Comparison of ENCODE assay signal across 18 mouse cellular contexts in genomic region chr3:65585291-65585690, GRCm38 (mm10). TPM values are rescaled to one million over a fixed set of nuclear protein-coding genes. Genes with fewer than 3 reads are reported as not detected.
DNase-seq lines count a peak whose midpoint lies in the region; ATAC-seq and TF ChIP-seq lines count a peak whose summit lies in the region.
"Had no signal": no experiment of that assay in that cellular context is flagged by ENCODE, and none has a peak within 500 bp of the region (broad histone marks: within the 10 kb centered on the region; RNA-seq: fewer than 3 reads in every experiment).

No protein-coding gene starts in this region.

- H3K9me3 ChIP-seq in forebrain, embryonic 16.5 days (ENCODE audit: control insufficient read depth, low read length) = no peaks in the 10 kb centered on the region
- H3K9me3 ChIP-seq in forebrain, embryonic 10.5 days = no peaks in the 10 kb centered on the region
- H3K9me3 ChIP-seq in kidney, embryonic 14.5 days (ENCODE audit: control insufficient read depth, low read length) = no peaks in the 10 kb centered on the region
- H3K9me3 ChIP-seq in midbrain, embryonic 10.5 days (replicated peaks) = no peaks in the 10 kb centered on the region; the same call in 1 of the 2 replicates
- no peaks in the 10 kb centered on the region for H3K9me3 ChIP-seq in midbrain, embryonic 14.5 days (ENCODE audit: control insufficient read depth, low read length)
- no peaks in the 10 kb centered on the region for H3K9me3 ChIP-seq in midbrain, postnatal 0 days (ENCODE audit: low read length)
- H3K9me3 ChIP-seq: heart, embryonic 10.5 days; hindbrain, embryonic 15.5 days; midbrain, embryonic 12.5 days had no signal

- no peak for TF ChIP-seq CTCF in kidney, adult 2 months (conservative IDR thresholded peaks at IDR 0.05; ENCODE audit: insufficient read depth, insufficient read length, low read depth, low read length)
- TF ChIP-seq CTCF in midbrain, postnatal 0 days (IDR thresholded peaks at IDR 0.05) = no peak

- no peak overlapping the region for H3K4me3 ChIP-seq in forebrain, embryonic 16.5 days (replicated peaks; ENCODE audit: low read length)
- no peak overlapping the region for H3K4me3 ChIP-seq in forebrain, embryonic 10.5 days
- H3K4me3 ChIP-seq in kidney, adult 2 months (ENCODE audit: insufficient read depth, low read depth, low read length) = no peak overlapping the region
- H3K4me3 ChIP-seq in kidney, embryonic 14.5 days (ENCODE audit: low read length) = no peak overlapping the region
- no peak overlapping the region for H3K4me3 ChIP-seq in midbrain, embryonic 10.5 days
- no peak overlapping the region for H3K4me3 ChIP-seq in midbrain, embryonic 14.5 days (replicated peaks; ENCODE audit: low read depth, low read length)
- no peak overlapping the region for H3K4me3 ChIP-seq in midbrain, postnatal 0 days (ENCODE audit: low read depth, low read length)

- no peak overlapping the region for H3K4me2 ChIP-seq in forebrain, embryonic 16.5 days (ENCODE audit: low read length)
- H3K4me2 ChIP-seq in kidney, embryonic 14.5 days (replicated peaks; ENCODE audit: low read depth, low read length) = no peak overlapping the region
- no peak overlapping the region for H3K4me2 ChIP-seq in midbrain, embryonic 14.5 days (ENCODE audit: low read length)
- no peak overlapping the region for H3K4me2 ChIP-seq in midbrain, postnatal 0 days (ENCODE audit: low read depth, low read length, poor library complexity, severe bottlenecking)

- no peaks in the 10 kb centered on the region for H3K36me3 ChIP-seq in forebrain, embryonic 16.5 days (ENCODE audit: control insufficient read depth, insufficient read depth)
- H3K36me3 ChIP-seq in forebrain, embryonic 10.5 days (replicated peaks) = no peaks in the 10 kb centered on the region
- no peaks in the 10 kb centered on the region for H3K36me3 ChIP-seq in kidney, adult 2 months (ENCODE audit: control insufficient read depth, insufficient read depth, low read length)
- H3K36me3 ChIP-seq in kidney, embryonic 14.5 days (ENCODE audit: control insufficient read depth, insufficient read depth, low read length) = no peaks in the 10 kb centered on the region
- no peaks in the 10 kb centered on the region for H3K36me3 ChIP-seq in midbrain, embryonic 10.5 days
- no peaks in the 10 kb centered on the region for H3K36me3 ChIP-seq in midbrain, embryonic 14.5 days (ENCODE audit: control insufficient read depth, insufficient read depth, low read length)
- no peaks in the 10 kb centered on the region for H3K36me3 ChIP-seq in midbrain, postnatal 0 days (ENCODE audit: insufficient read depth, low read length)
- H3K36me3 ChIP-seq: heart, embryonic 10.5 days; hindbrain, embryonic 15.5 days; midbrain, embryonic 12.5 days had no signal

- H3K9ac ChIP-seq in forebrain, embryonic 16.5 days (replicated peaks; ENCODE audit: low read depth, low read length) = no peak overlapping the region
- H3K9ac ChIP-seq in kidney, embryonic 14.5 days (ENCODE audit: low read depth, low read length) = no peak overlapping the region
- no peak overlapping the region for H3K9ac ChIP-seq in midbrain, embryonic 14.5 days (replicated peaks; ENCODE audit: low read length)
- no peak overlapping the region for H3K9ac ChIP-seq in midbrain, postnatal 0 days (replicated peaks; ENCODE audit: low read length, poor library complexity, severe bottlenecking)
- H3K9ac ChIP-seq: hindbrain, embryonic 15.5 days; midbrain, embryonic 12.5 days had no signal

- no peak for DNase-seq in forebrain, embryonic 10.5 days (ENCODE audit: extremely low spot score, low spot score)
- DNase-seq in kidney, adult 2 months = peak; percentile 76
- DNase-seq in midbrain, embryonic 10.5 days (ENCODE audit: low spot score) = no peak
- no peak for DNase-seq in midbrain, embryonic 14.5 days
- no peak for DNase-seq in midbrain, postnatal 0 days (ENCODE audit: low spot score)
- DNase-seq: adrenal gland, adult 8-10 months; cerebellum, adult 11-12 months; cerebellum, postnatal 36 days; gastrocnemius, postnatal 25 days; heart, postnatal 10 days; left cerebral cortex, postnatal 4 days; right cerebral cortex, postnatal 14 days had no signal

- ATAC-seq in forebrain, embryonic 16.5 days = peak; percentile 41
- no peak for ATAC-seq in kidney, embryonic 14.5 days (ENCODE audit: low FRiP score, low TSS enrichment)
- no peak for ATAC-seq in midbrain, embryonic 14.5 days (ENCODE audit: low FRiP score, low TSS enrichment)
- peak; percentile 17; the same call in 1 of the 2 replicates for ATAC-seq in midbrain, postnatal 0 days (ENCODE audit: low FRiP score)
- ATAC-seq in megakaryocyte progenitor cell, adult 5-6 weeks (replicated peaks; ENCODE audit: poor library complexity) = no peak

- 55% methylated on average over 8 of the region's 8 CpGs for WGBS in forebrain, embryonic 16.5 days
- 74% methylated on average over 8 of the region's 8 CpGs for WGBS in forebrain, embryonic 10.5 days
- 72% methylated on average over 8 of the region's 8 CpGs for WGBS in kidney, adult 2 months
- 86% methylated on average over 8 of the region's 8 CpGs for WGBS in kidney, embryonic 14.5 days
- 69% methylated on average over 8 of the region's 8 CpGs for WGBS in midbrain, embryonic 10.5 days
- WGBS in midbrain, embryonic 14.5 days = 53% methylated on average over 8 of the region's 8 CpGs
- WGBS in midbrain, postnatal 0 days = 46% methylated on average over 8 of the region's 8 CpGs

- TF ChIP-seq POLR2A in kidney, adult 2 months (IDR thresholded peaks at IDR 0.05; ENCODE audit: low read depth, low read length) = no peak

- H3K27ac ChIP-seq in forebrain, embryonic 16.5 days (ENCODE audit: low read length) = no peak overlapping the region
- H3K27ac ChIP-seq in forebrain, embryonic 10.5 days = no peak overlapping the region
- no peak overlapping the region for H3K27ac ChIP-seq in kidney, adult 2 months (ENCODE audit: insufficient read depth, low read depth, low read length)
- no peak overlapping the region for H3K27ac ChIP-seq in kidney, embryonic 14.5 days (ENCODE audit: low read depth, low read length)
- H3K27ac ChIP-seq in midbrain, embryonic 10.5 days (replicated peaks) = peak overlapping the region; percentile 58
- H3K27ac ChIP-seq in midbrain, embryonic 14.5 days (replicated peaks; ENCODE audit: low read depth, low read length) = no peak overlapping the region
- H3K27ac ChIP-seq in midbrain, postnatal 0 days (ENCODE audit: low read depth, low read length) = no peak overlapping the region
- H3K27ac ChIP-seq: hindbrain, embryonic 15.5 days; midbrain, embryonic 12.5 days had no signal

- peaks cover 16% of the 10 kb centered on the region for H3K4me1 ChIP-seq in forebrain, embryonic 16.5 days (replicated peaks; ENCODE audit: control insufficient read depth, insufficient read depth, low read length)
- H3K4me1 ChIP-seq in forebrain, embryonic 10.5 days = peaks cover 47% of the 10 kb centered on the region
- peaks cover 5% of the 10 kb centered on the region; the same call in 1 of the 2 replicates for H3K4me1 ChIP-seq in kidney, adult 2 months (ENCODE audit: control insufficient read depth, insufficient read depth, low read length)
- 0 out of 2 replicates have a peak, but pooled peaks cover 3% of the 10 kb centered on the region for H3K4me1 ChIP-seq in kidney, embryonic 14.5 days (ENCODE audit: control insufficient read depth, insufficient read depth, low read length)
- H3K4me1 ChIP-seq in midbrain, embryonic 10.5 days = peaks cover 37% of the 10 kb centered on the region
- peaks cover 8% of the 10 kb centered on the region; the same call in 1 of the 2 replicates for H3K4me1 ChIP-seq in midbrain, embryonic 14.5 days (ENCODE audit: control insufficient read depth, insufficient read depth, low read length)
- peaks cover 10% of the 10 kb centered on the region; the same call in 1 of the 2 replicates for H3K4me1 ChIP-seq in midbrain, postnatal 0 days (ENCODE audit: insufficient read depth, low read length)

- no peaks in the 10 kb centered on the region for H3K27me3 ChIP-seq in forebrain, embryonic 16.5 days (replicated peaks; ENCODE audit: control insufficient read depth, insufficient read depth, low read length)
- H3K27me3 ChIP-seq in forebrain, embryonic 10.5 days (ENCODE audit: poor library complexity, severe bottlenecking) = peaks cover 43% of the 10 kb centered on the region
- H3K27me3 ChIP-seq in kidney, adult 2 months (replicated peaks; ENCODE audit: control insufficient read depth, insufficient read depth, low read length) = no peaks in the 10 kb centered on the region
- no peaks in the 10 kb centered on the region for H3K27me3 ChIP-seq in kidney, embryonic 14.5 days (ENCODE audit: control insufficient read depth, insufficient read depth, low read length)
- H3K27me3 ChIP-seq in midbrain, embryonic 10.5 days (ENCODE audit: low read depth, poor library complexity, severe bottlenecking) = peaks cover 19% of the 10 kb centered on the region
- no peaks in the 10 kb centered on the region; the same call in 1 of the 2 replicates for H3K27me3 ChIP-seq in midbrain, embryonic 14.5 days (ENCODE audit: control insufficient read depth, insufficient read depth, low read length)
- H3K27me3 ChIP-seq in midbrain, postnatal 0 days (ENCODE audit: insufficient read depth, low read length) = no peaks in the 10 kb centered on the region
- H3K27me3 ChIP-seq: hindbrain, embryonic 15.5 days had no signal

RNA-seq across cellular contexts. Expression of gene Tiparp, which starts 57.1 kb away (rescaled TPM):
- 33.9 and 41.4 TPM in 2 replicates for polyA plus RNA-seq in forebrain, embryonic 16.5 days (2015; fragmentation: Nextera tagmentation; extraction: Ambion mirVana)
- 30.3 and 35.9 TPM in 2 replicates for polyA plus RNA-seq in forebrain, embryonic 10.5 days (2016; fragmentation: Nextera tagmentation; extraction: Ambion mirVana)
- polyA plus RNA-seq in kidney, adult 2 months (2012; rRNA removed) = 3.9 and 4.9 TPM in 2 replicates
- polyA plus RNA-seq in kidney, embryonic 14.5 days (2014; fragmentation: Nextera tagmentation; extraction: Ambion mirVana) = 23.1 and 29.9 TPM in 2 replicates
- 43.4 and 44.9 TPM in 2 replicates for polyA plus RNA-seq in midbrain, embryonic 10.5 days (2016; fragmentation: Nextera tagmentation; extraction: Ambion mirVana)
- polyA plus RNA-seq in midbrain, embryonic 14.5 days (2014; fragmentation: Nextera tagmentation; extraction: Ambion mirVana) = 23.2 and 31.8 TPM in 2 replicates
- 15.8 and 20.1 TPM in 2 replicates for total RNA-seq in midbrain, postnatal 0 days (2014; rRNA removed)
- 15.3 and 16.1 TPM in 2 replicates for polyA plus RNA-seq in midbrain, postnatal 0 days (2015; fragmentation: Nextera tagmentation; extraction: Ambion mirVana)
- total RNA-seq in megakaryocyte progenitor cell, adult 5-6 weeks (2015) = 20.9 and 31.8 TPM in 2 replicates
- total RNA-seq in megakaryocyte progenitor cell, adult 5-6 weeks (2017) = 17.8 and 24.5 TPM in 2 replicates

Comparison
In these comparisons a context has a peak if more than half of its experiments do, and no peak if none do; other contexts are left out.
1. ATAC-seq: peak in forebrain, embryonic 16.5 days (single experiment) and midbrain, postnatal 0 days (single experiment); none in kidney, embryonic 14.5 days (single experiment), midbrain, embryonic 14.5 days (single experiment) and megakaryocyte progenitor cell, adult 5-6 weeks (single experiment).